Mouse (Mus musculus) kidney, adult 2 months (tissue): ENCODE results near the gene Slc22a23.

Experiments
- CTCF ChIP-seq: fragments of 200-500 bp; conservative IDR thresholded peaks from 2 replicates; pipeline ENCODE4 v1.5.1; 2011; ENCODE audit warnings: low read depth, mild to moderate bottlenecking, control low read depth, low read length, moderate library complexity, mixed read lengths; ENCODE audit not compliant: insufficient read depth, insufficient read length
- POLR2A ChIP-seq: fragments of 200-500 bp; IDR thresholded peaks from one replicate; pipeline ENCODE4 v1.6.1; 2011; ENCODE audit warnings: low read depth, low read length, control low read depth

DNA sequence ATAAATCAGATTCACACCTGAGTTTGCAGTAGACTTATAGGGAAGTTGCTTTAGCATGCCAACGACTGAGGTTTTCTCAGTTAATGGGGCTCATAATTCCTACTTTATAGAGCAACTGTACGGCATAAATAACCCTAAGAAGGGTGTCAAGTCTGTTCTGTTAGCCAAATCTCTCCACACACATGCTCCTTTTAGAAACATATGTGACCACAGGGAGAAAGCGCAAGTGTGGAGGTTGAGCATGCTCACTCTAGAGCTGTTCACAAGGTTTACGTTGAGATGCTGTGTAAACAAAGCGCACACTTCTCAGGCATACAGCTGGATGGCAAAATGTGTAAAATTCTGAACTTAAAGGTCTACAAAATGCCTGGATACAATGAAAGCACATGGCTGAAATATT, 43.2 kb upstream of the Slc22a23 start:
- TF ChIP-seq CTCF = no peak
- no peak for TF ChIP-seq POLR2A
